Comparison of ENCODE assay signal across 8 mouse cellular contexts in genomic region chr2:118662902-118663803, GRCm38 (mm10). TPM values are rescaled to one million over a fixed set of nuclear protein-coding genes. Genes with fewer than 3 reads are reported as not detected.
A peak's percentile ranks its signal among the peaks of the same experiment; 100 is the strongest.
DNase-seq lines count a peak whose midpoint lies in the region; ATAC-seq and TF ChIP-seq lines count a peak whose summit lies in the region.

Gene Pak6 (plus strand): TSS chr2:118663303.

- no peak for ATAC-seq in heart, postnatal 0 days (ENCODE audit: insufficient read depth, low read depth)
- ATAC-seq in midbrain, embryonic 14.5 days (ENCODE audit: low FRiP score, low TSS enrichment) = peak; percentile 49

- H3K36me3 ChIP-seq in heart, postnatal 0 days (replicated peaks; ENCODE audit: control insufficient read depth, insufficient read depth, low read length) = no peaks in the 10 kb centered on the region
- H3K36me3 ChIP-seq in midbrain, embryonic 14.5 days (ENCODE audit: control insufficient read depth, insufficient read depth, low read length) = no peaks in the 10 kb centered on the region

- TF ChIP-seq EP300 in heart, postnatal 0 days (IDR thresholded peaks at IDR 0.05; ENCODE audit: low read depth) = no peak

- H3K9ac ChIP-seq in heart, postnatal 0 days (replicated peaks; ENCODE audit: low read depth, low read length) = peak within 1 kb of the TSS; percentile 46
- peak within 1 kb of the TSS; percentile 74 for H3K9ac ChIP-seq in midbrain, embryonic 14.5 days (replicated peaks; ENCODE audit: low read length)

- H3K4me1 ChIP-seq in heart, postnatal 0 days (ENCODE audit: control insufficient read depth, insufficient read depth) = peaks cover 56% of the 10 kb centered on the region
- peaks cover 31% of the 10 kb centered on the region for H3K4me1 ChIP-seq in midbrain, embryonic 14.5 days (ENCODE audit: control insufficient read depth, insufficient read depth, low read length)

- peak; percentile 50 for DNase-seq in embryo, embryonic 10.5 days (ENCODE audit: low spot score)
- no peak for DNase-seq in embryo, embryonic 10 days (ENCODE audit: low spot score)
- peak; percentile 16 to 37 for DNase-seq in CD8-positive naive resting alpha-beta T cell, adult 2 months (ENCODE audit: low read depth in 2 of 2, low spot score in 2 of 2)
- DNase-seq in cerebellum, postnatal 25 days = peak; percentile 45 to 46
- DNase-seq in heart, postnatal 0 days (ENCODE audit: low spot score) = no peak
- peak; percentile 58 for DNase-seq in left cerebral cortex, adult 11 months (ENCODE audit: low spot score)
- peak; percentile 77 for DNase-seq in midbrain, embryonic 14.5 days
- peak; percentile 60 for DNase-seq in thymus, postnatal 0 days (ENCODE audit: low spot score)

- peak within 1 kb of the TSS; percentile 68 for H3K27ac ChIP-seq in heart, postnatal 0 days (ENCODE audit: low read depth)
- peak within 1 kb of the TSS; percentile 82 for H3K27ac ChIP-seq in midbrain, embryonic 14.5 days (replicated peaks; ENCODE audit: low read depth, low read length)

- H3K27me3 ChIP-seq in heart, postnatal 0 days (ENCODE audit: control insufficient read depth, insufficient read depth, low read length) = no peaks in the 10 kb centered on the region
- no peaks in the 10 kb centered on the region for H3K27me3 ChIP-seq in midbrain, embryonic 14.5 days (ENCODE audit: control insufficient read depth, insufficient read depth, low read length)

- H3K4me2 ChIP-seq in heart, postnatal 0 days (ENCODE audit: low read depth, low read length) = peak within 1 kb of the TSS; percentile 77
- peak within 1 kb of the TSS; percentile 88 for H3K4me2 ChIP-seq in midbrain, embryonic 14.5 days (ENCODE audit: low read length)

- 3% methylated on average over 33 of the region's 37 CpGs for WGBS in heart, postnatal 0 days
- 2% methylated on average over 37 of the region's 37 CpGs for WGBS in midbrain, embryonic 14.5 days

- no peak for TF ChIP-seq CTCF in heart, postnatal 0 days (IDR thresholded peaks at IDR 0.05; ENCODE audit: low read depth)

- H3K9me3 ChIP-seq in heart, postnatal 0 days (replicated peaks; ENCODE audit: control insufficient read depth, low read length) = no peaks in the 10 kb centered on the region
- H3K9me3 ChIP-seq in midbrain, embryonic 14.5 days (ENCODE audit: control insufficient read depth, low read length) = no peaks in the 10 kb centered on the region

- H3K4me3 ChIP-seq in heart, postnatal 0 days (ENCODE audit: low read depth, low read length) = peak within 1 kb of the TSS; percentile 50
- peak within 1 kb of the TSS; percentile 53 for H3K4me3 ChIP-seq in midbrain, embryonic 14.5 days (replicated peaks; ENCODE audit: low read depth, low read length)

RNA-seq across cellular contexts. Expression of gene Pak6, which starts in this region (rescaled TPM):
- 16.8 and 17.0 TPM in 2 replicates for total RNA-seq in heart, postnatal 0 days (2014; rRNA removed; ENCODE audit: low replicate concordance)
- polyA plus RNA-seq in heart, postnatal 0 days (2015; fragmentation: Nextera tagmentation; extraction: Ambion mirVana) = 7.9 and 9.0 TPM in 2 replicates
- polyA plus RNA-seq in midbrain, embryonic 14.5 days (2014; fragmentation: Nextera tagmentation; extraction: Ambion mirVana) = 32.4 and 38.4 TPM in 2 replicates
- 0.53 and 0.91 TPM in 2 replicates for polyA plus RNA-seq in thymus, postnatal 0 days (2015; fragmentation: Nextera tagmentation; extraction: Ambion mirVana)

Comparison
In these comparisons a context has a peak if more than half of its experiments do, and no peak if none do; other contexts are left out.
1. DNase-seq: peak in embryo, embryonic 10.5 days (single experiment), CD8-positive naive resting alpha-beta T cell, adult 2 months (2 of 2), cerebellum, postnatal 25 days (2 of 2), left cerebral cortex, adult 11 months (single experiment) and midbrain, embryonic 14.5 days (single experiment); none in embryo, embryonic 10 days (single experiment) and heart, postnatal 0 days (single experiment).
2. Peak in DNase-seq in thymus, postnatal 0 days; RNA of the gene not detected or under 1 TPM.